Mouse (Mus musculus): ENCODE data around the gene Atxn7l2. TPM values are rescaled to one million over a fixed set of nuclear protein-coding genes. Genes with fewer than 3 reads are reported as not detected.

Atxn7l2 gene
- polyA plus RNA-seq, 1 experiment = 38.0 TPM

DNA sequence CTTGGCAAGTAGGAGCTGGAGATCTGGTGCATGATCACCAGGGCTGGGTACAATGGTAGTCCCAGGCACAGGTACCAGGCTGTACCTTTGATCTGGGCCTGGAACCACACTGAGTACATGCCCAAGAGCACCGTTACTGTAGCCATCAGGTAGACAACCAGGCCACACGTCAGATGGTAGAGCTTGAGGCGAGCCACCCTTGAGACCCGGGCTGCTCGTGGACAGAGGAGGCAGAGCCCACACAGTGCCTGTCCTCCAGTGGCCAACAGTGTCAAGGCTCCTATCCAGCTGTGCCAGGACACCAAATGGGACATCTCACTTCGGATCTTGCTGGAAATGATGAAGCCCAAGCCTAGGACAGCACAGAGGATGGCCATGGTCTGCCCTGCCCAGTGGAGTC, 11.5 kb downstream of the Atxn7l2 start:
- DNase-seq = no peak
- TF ChIP-seq POLR2A (IDR thresholded peaks at IDR 0.05; ENCODE audit: control insufficient read depth, extremely low read depth, insufficient read depth, low read length, poor library complexity) (no peak), CTCF (IDR thresholded peaks at IDR 0.05; ENCODE audit: borderline replicate concordance, control insufficient read depth, extremely low read depth, insufficient read depth, low read length, poor library complexity) (no peak)
- Histone ChIP-seq H3K4me3 (ENCODE audit: control insufficient read depth, insufficient read depth, low read length) (no peak overlapping the region), H3K27me3 (ENCODE audit: control insufficient read depth, insufficient read depth, low read length) (no peaks in the 10 kb centered on the region), H3K4me1 (replicated peaks; ENCODE audit: control insufficient read depth, insufficient read depth, low read length) (peaks cover 13% of the 10 kb centered on the region), H3K36me3 (ENCODE audit: control insufficient read depth, insufficient read depth, low read length) (no peaks in the 10 kb centered on the region), H3K27ac (ENCODE audit: control insufficient read depth, insufficient read depth, low read length) (no peak overlapping the region)
- WGBS = 95% methylated on average over 6 of the region's 6 CpGs

DNA sequence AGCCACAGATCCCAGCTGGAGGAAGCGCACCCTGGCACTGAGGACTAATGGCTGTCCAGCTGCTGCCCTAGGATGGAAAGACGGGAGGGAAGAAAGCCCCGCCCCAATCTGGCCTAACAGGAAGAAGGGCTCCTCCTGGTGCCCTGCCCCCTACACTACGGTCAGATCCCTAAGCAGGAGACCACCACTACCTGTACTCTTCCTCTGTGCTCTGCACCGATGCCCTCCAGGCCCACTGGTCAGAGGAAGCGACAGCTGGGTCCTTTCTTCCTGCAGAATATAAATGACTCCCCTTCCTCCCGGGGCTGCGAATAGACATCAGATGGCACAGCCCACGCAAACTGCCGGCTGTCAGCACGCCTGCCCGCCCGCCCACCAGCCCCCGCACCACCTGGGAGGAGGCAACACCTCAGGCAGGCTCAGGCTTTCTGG, 13.7 kb downstream of the Atxn7l2 start:
- no peak for DNase-seq
- H3K36me3 ChIP-seq (ENCODE audit: control insufficient read depth, insufficient read depth, low read length) = no peaks in the 10 kb centered on the region
- TF ChIP-seq CTCF (IDR thresholded peaks at IDR 0.05; ENCODE audit: borderline replicate concordance, control insufficient read depth, extremely low read depth, insufficient read depth, low read length, poor library complexity) (no peak), POLR2A (IDR thresholded peaks at IDR 0.05; ENCODE audit: control insufficient read depth, extremely low read depth, insufficient read depth, low read length, poor library complexity) (no peak)
- H3K27me3 ChIP-seq (ENCODE audit: control insufficient read depth, insufficient read depth, low read length) = no peaks in the 10 kb centered on the region
- H3K27ac ChIP-seq (ENCODE audit: control insufficient read depth, insufficient read depth, low read length) = no peak overlapping the region
- no peak overlapping the region for H3K4me3 ChIP-seq (ENCODE audit: control insufficient read depth, insufficient read depth, low read length)
- H3K4me1 ChIP-seq (replicated peaks; ENCODE audit: control insufficient read depth, insufficient read depth, low read length) = peaks cover 13% of the 10 kb centered on the region
- WGBS = 83% methylated on average over 14 of the region's 14 CpGs

DNA sequence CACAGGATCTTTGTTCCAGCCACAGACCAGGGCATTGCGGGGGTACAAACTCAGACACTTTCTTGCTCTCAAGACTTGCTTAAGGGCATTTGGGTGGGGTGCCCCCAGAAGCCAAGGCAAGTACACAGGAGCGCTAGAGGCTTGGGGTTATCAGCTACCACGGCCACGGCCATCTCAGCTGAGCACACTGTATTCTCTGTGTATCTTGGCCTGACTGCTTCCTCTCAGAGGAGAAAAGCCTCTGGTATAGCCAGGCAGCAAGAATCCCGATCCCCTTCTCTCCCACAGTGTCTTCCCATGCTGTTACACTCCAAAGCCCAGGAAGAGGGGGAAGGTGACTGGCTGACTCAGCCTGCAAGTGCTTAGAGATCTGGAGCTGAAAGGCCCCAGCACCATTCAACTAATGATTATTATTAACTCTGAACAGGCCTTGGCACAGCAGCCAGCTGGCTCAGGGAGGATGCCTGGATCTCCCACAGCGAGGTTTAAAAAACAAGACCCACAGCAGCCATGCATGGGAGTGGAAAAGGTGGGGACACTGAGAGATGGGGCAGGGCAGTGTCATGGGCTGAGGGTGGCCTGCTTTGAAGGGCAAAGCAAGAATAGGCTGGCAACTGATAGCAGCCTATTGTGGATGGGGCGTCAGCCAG, 14.7 kb downstream of the Atxn7l2 start:
- no peak overlapping the region for H3K27ac ChIP-seq (ENCODE audit: control insufficient read depth, insufficient read depth, low read length)
- no peaks in the 10 kb centered on the region for H3K27me3 ChIP-seq (ENCODE audit: control insufficient read depth, insufficient read depth, low read length)
- DNase-seq = no peak
- H3K4me1 ChIP-seq (replicated peaks; ENCODE audit: control insufficient read depth, insufficient read depth, low read length) = peaks cover 9% of the 10 kb centered on the region
- no peaks in the 10 kb centered on the region for H3K36me3 ChIP-seq (ENCODE audit: control insufficient read depth, insufficient read depth, low read length)
- TF ChIP-seq CTCF (IDR thresholded peaks at IDR 0.05; ENCODE audit: borderline replicate concordance, control insufficient read depth, extremely low read depth, insufficient read depth, low read length, poor library complexity) (no peak), POLR2A (IDR thresholded peaks at IDR 0.05; ENCODE audit: control insufficient read depth, extremely low read depth, insufficient read depth, low read length, poor library complexity) (no peak)
- WGBS = 94% methylated on average over 7 of the region's 7 CpGs
- H3K4me3 ChIP-seq (ENCODE audit: control insufficient read depth, insufficient read depth, low read length) = no peak overlapping the region

- Histone ChIP-seq H3K36me3 (ENCODE audit: control insufficient read depth, insufficient read depth, low read length) (no peaks in the 10 kb centered on the region), H3K4me1 (replicated peaks; ENCODE audit: control insufficient read depth, insufficient read depth, low read length) (peaks cover 9% of the 10 kb centered on the region), H3K27me3 (ENCODE audit: control insufficient read depth, insufficient read depth, low read length) (no peaks in the 10 kb centered on the region), H3K4me3 (ENCODE audit: control insufficient read depth, insufficient read depth, low read length) (no peak overlapping the region), H3K27ac (ENCODE audit: control insufficient read depth, insufficient read depth, low read length) (no peak overlapping the region)
- TF ChIP-seq CTCF (IDR thresholded peaks at IDR 0.05; ENCODE audit: borderline replicate concordance, control insufficient read depth, extremely low read depth, insufficient read depth, low read length, poor library complexity) (no peak), POLR2A (IDR thresholded peaks at IDR 0.05; ENCODE audit: control insufficient read depth, extremely low read depth, insufficient read depth, low read length, poor library complexity) (no peak)
- WGBS = 87% methylated on average over 4 of the region's 4 CpGs
- DNase-seq = no peak
Observed at GRCm38 (mm10) chr3:108195287-108195686, 15.4 kb downstream of the Atxn7l2 start.

DNA sequence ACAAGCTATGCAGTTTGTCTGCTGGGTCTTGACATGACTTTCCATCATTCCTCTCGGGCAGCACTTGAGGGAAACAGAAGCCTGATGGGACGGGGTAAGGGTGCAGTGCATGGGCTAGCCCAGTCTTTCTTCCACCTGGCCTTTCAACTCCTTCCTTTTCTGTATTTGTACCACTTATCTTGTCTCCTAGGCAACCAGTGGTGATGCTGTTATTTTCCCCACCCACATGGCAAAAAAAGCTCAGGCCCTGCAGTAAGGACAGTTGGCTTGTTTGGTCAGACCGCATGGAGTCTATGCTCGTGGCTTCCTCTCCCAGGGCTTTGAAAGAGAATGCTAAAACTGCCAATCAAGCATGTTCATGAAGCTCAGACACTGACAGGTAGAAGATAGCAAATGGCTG, 17.0 kb downstream of the Atxn7l2 start:
- Histone ChIP-seq H3K4me1 (replicated peaks; ENCODE audit: control insufficient read depth, insufficient read depth, low read length) (no peaks in the 10 kb centered on the region), H3K27ac (ENCODE audit: control insufficient read depth, insufficient read depth, low read length) (no peak overlapping the region), H3K27me3 (ENCODE audit: control insufficient read depth, insufficient read depth, low read length) (no peaks in the 10 kb centered on the region), H3K4me3 (ENCODE audit: control insufficient read depth, insufficient read depth, low read length) (no peak overlapping the region), H3K36me3 (ENCODE audit: control insufficient read depth, insufficient read depth, low read length) (no peaks in the 10 kb centered on the region)
- WGBS = 89% methylated on average over 4 of the region's 4 CpGs
- no peak for TF ChIP-seq CTCF (IDR thresholded peaks at IDR 0.05; ENCODE audit: borderline replicate concordance, control insufficient read depth, extremely low read depth, insufficient read depth, low read length, poor library complexity)
- TF ChIP-seq POLR2A (IDR thresholded peaks at IDR 0.05; ENCODE audit: control insufficient read depth, extremely low read depth, insufficient read depth, low read length, poor library complexity) = no peak
- no peak for DNase-seq

DNA sequence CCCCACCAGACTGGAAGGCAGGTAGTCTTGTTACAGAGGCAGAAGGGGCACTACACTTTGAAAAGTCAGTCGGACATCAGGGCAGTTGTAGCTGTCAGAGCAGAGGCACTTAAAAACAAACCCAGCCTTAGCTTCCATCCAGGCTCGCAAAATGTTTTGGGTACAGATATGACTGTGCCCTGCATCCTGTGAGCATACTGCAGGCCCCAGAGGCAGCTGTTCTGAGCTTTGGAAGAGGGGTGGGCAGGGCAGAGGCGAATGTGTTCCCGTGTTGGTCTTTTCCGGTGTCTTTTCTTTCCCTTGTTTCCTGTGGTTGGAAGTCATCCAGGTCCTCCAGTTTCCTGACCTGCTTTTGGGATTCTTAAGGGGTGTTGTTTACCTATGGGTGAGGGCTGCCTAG, 20.8 kb downstream of the Atxn7l2 start:
- TF ChIP-seq POLR2A (IDR thresholded peaks at IDR 0.05; ENCODE audit: control insufficient read depth, extremely low read depth, insufficient read depth, low read length, poor library complexity) (no peak), CTCF (IDR thresholded peaks at IDR 0.05; ENCODE audit: borderline replicate concordance, control insufficient read depth, extremely low read depth, insufficient read depth, low read length, poor library complexity) (no peak)
- Histone ChIP-seq H3K4me1 (replicated peaks; ENCODE audit: control insufficient read depth, insufficient read depth, low read length) (peaks cover 10% of the 10 kb centered on the region), H3K27me3 (ENCODE audit: control insufficient read depth, insufficient read depth, low read length) (no peaks in the 10 kb centered on the region; the same call in 1 of the 2 replicates), H3K27ac (ENCODE audit: control insufficient read depth, insufficient read depth, low read length) (no peak overlapping the region), H3K4me3 (ENCODE audit: control insufficient read depth, insufficient read depth, low read length) (no peak overlapping the region), H3K36me3 (ENCODE audit: control insufficient read depth, insufficient read depth, low read length) (no peaks in the 10 kb centered on the region)
- no peak for DNase-seq
- WGBS = 86% methylated on average over 5 of the region's 5 CpGs

Data from thymus, adult 2 months (tissue).